Mouse (Mus musculus): ENCODE results near the gene Ankrd39.

Gene Ankrd39

GRCm38 (mm10) chr1:36572140-36572700, 25.0 kb upstream of the Ankrd39 start:
- no peak for DNase-seq

- DNase-seq: no peak
These were observed 24.4 kb upstream of the Ankrd39 start for GRCm38 (mm10) chr1:36571627-36572026.

- DNase-seq: no peak
These were observed 23.1 kb upstream of the Ankrd39 start for GRCm38 (mm10) chr1:36570320-36570719.

- DNase-seq: no peak
These were observed 22.5 kb upstream of the Ankrd39 start for GRCm38 (mm10) chr1:36569694-36570276.

- DNase-seq: no peak
These were observed 21.5 kb upstream of the Ankrd39 start for GRCm38 (mm10) chr1:36568776-36569175.

- DNase-seq: no peak
These were observed 20.8 kb upstream of the Ankrd39 start for GRCm38 (mm10) chr1:36567818-36568603.

GRCm38 (mm10) chr1:36566425-36566824, 19.2 kb upstream of the Ankrd39 start:
- no peak for DNase-seq

- DNase-seq: no peak
These were observed 16.9 kb upstream of the Ankrd39 start for GRCm38 (mm10) chr1:36564101-36564500.

GRCm38 (mm10) chr1:36563632-36564031, 16.4 kb upstream of the Ankrd39 start:
- no peak for DNase-seq

GRCm38 (mm10) chr1:36563197-36563596, 16.0 kb upstream of the Ankrd39 start:
- DNase-seq: no peak

GRCm38 (mm10) chr1:36562388-36562787, 15.1 kb upstream of the Ankrd39 start:
- DNase-seq: no peak

GRCm38 (mm10) chr1:36560903-36561302, 13.7 kb upstream of the Ankrd39 start:
- no peak for DNase-seq

- DNase-seq: no peak
These were observed 12.6 kb upstream of the Ankrd39 start for GRCm38 (mm10) chr1:36559888-36560287.

- DNase-seq: no peak
These were observed 12.0 kb upstream of the Ankrd39 start for GRCm38 (mm10) chr1:36559256-36559655.

- peak; percentile 82 to 84 for DNase-seq
These were observed 11.1 kb upstream of the Ankrd39 start, which contains the start of gene Sema4c for GRCm38 (mm10) chr1:36558031-36558993. Sema4c (minus strand) TSS chr1:36558349.

GRCm38 (mm10) chr1:36557457-36558011, 10.3 kb upstream of the Ankrd39 start:
- DNase-seq: peak; percentile 81 to 82

- peak; percentile 96 to 98 for DNase-seq
These were observed 9.6 kb upstream of the Ankrd39 start for GRCm38 (mm10) chr1:36556553-36557456.

- peak; percentile 69 to 75 for DNase-seq
These were observed 8.7 kb upstream of the Ankrd39 start for GRCm38 (mm10) chr1:36555798-36556395.

- DNase-seq: peak; percentile 43 to 47
These were observed 7.6 kb upstream of the Ankrd39 start for GRCm38 (mm10) chr1:36554633-36555399.

- peak; percentile 90 for DNase-seq
These were observed 5.3 kb upstream of the Ankrd39 start for GRCm38 (mm10) chr1:36552506-36552905.

Data from cerebellum, postnatal 25 days (tissue).